Mouse (Mus musculus) neural tube, embryonic 15.5 days (tissue): ENCODE measurements at regions not wholly inside any gene's neighbourhood (a gene's known extent, or its start where the extent isn't known, plus 50 kb on each side); places are given as distances from the start of the nearest gene placed in this dataset.
A peak's percentile ranks its signal among the peaks of the same experiment; 100 is the strongest.

Experiments used
- ATAC-seq: fragments of 200-750 bp; cut with Nextera tagmentation; 2 replicates; pipeline ENCODE4 v1.8.0; 2017; ENCODE audit warnings: mild to moderate bottlenecking, moderate TSS enrichment, moderate library complexity; ENCODE audit not compliant: low FRiP score
- H3K27ac ChIP-seq: fragments of 300-500 bp; sonication (generic); replicated peaks from 2 replicates; pipeline ENCODE4 v1.5.1; 2015; ENCODE audit warnings: mild to moderate bottlenecking, inconsistent platforms
- H3K27me3 ChIP-seq: fragments of 300-500 bp; sonication (generic); replicated peaks from 2 replicates; pipeline ENCODE4 v1.6.1; 2015; ENCODE audit warnings: inconsistent platforms
- H3K36me3 ChIP-seq: fragments of 300-500 bp; sonication (generic); 2 replicates; pipeline ENCODE4 v1.6.1; 2015; ENCODE audit warnings: inconsistent platforms
- H3K4me1 ChIP-seq: fragments of 300-500 bp; sonication (generic); 2 replicates; pipeline ENCODE4 v1.6.1; 2015; ENCODE audit warnings: inconsistent platforms
- H3K4me2 ChIP-seq: fragments of 300-500 bp; sonication (generic); 2 replicates; pipeline ENCODE4 v1.6.1; 2015; ENCODE audit warnings: inconsistent platforms, mild to moderate bottlenecking, moderate library complexity
- H3K4me3 ChIP-seq: fragments of 300-500 bp; sonication (generic); replicated peaks from 2 replicates; pipeline ENCODE4 v1.5.1; 2015; ENCODE audit warnings: mild to moderate bottlenecking, inconsistent platforms
- H3K9ac ChIP-seq: fragments of 300-500 bp; sonication (generic); replicated peaks from 2 replicates; pipeline ENCODE4 v1.6.1; 2015; ENCODE audit warnings: mild to moderate bottlenecking, inconsistent platforms
- H3K9me3 ChIP-seq: fragments of 300-500 bp; sonication (generic); replicated peaks from 2 replicates; pipeline ENCODE4 v1.6.1; 2016; ENCODE audit warnings: inconsistent platforms
- WGBS: fragments of 180-500 bp; shearing (Covaris S2); methylation state at CpG from one replicate; pipeline ENCODE4 v1.1.7; 2015; ENCODE audit warnings: mixed read lengths; 5-methylcytosine and 5-hydroxymethylcytosine counted together

DNA sequence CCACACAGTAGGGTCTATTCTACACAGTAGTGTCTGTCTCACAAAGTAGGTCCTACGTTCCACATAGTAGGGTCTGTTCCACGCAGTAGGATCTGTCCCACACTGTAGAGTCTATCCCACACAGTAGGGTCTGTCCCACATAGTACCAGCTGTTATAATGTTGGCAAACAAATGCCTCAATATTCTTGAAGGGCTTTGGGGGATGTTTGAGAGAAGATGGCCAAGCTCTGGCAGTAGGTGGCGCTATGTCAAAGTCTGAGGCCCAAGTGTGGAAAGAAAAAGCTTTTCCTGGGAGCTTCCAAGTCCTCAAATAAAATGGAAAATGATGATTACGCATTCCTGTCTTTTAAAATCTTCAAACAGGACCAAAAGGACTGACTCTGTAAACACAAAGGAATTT is 125.7 kb downstream of the 9530068E07Rik start:
- ATAC-seq: no peak
- no peak overlapping the region for H3K4me2 ChIP-seq
- H3K4me1 ChIP-seq: peaks cover 9% of the 10 kb centered on the region; the same call in 1 of the 2 replicates
- H3K9me3 ChIP-seq: no peaks in the 10 kb centered on the region
- no peaks in the 10 kb centered on the region for H3K36me3 ChIP-seq
- peaks cover 5% of the 10 kb centered on the region; the same call in 1 of the 2 replicates for H3K27me3 ChIP-seq
- no peak overlapping the region for H3K27ac ChIP-seq
- H3K4me3 ChIP-seq: no peak overlapping the region
- no peak overlapping the region for H3K9ac ChIP-seq
- 45% methylated on average over 4 of the region's 4 CpGs for WGBS

DNA sequence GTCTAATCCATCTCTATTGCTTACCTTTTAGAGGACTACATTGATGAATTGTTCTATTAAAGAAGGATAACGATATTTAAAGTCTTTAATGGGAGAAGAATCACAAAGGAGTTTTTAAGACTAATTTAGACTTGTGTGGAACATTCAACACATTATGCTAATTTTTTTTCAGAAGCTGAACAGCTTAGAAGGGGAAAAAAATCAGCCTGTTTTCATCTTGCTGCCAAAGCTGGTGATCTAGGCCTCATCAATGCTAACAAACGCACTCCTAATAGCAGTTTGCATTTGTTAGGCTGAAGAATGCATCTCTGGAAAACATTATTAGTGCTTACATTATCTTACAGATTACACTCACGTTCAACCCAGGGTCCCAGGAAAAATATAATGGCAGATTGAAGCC is 126.2 kb downstream of the 9530068E07Rik start:
- Histone ChIP-seq H3K36me3 (no peaks in the 10 kb centered on the region), H3K4me3 (no peak overlapping the region), H3K4me1 (peaks cover 9% of the 10 kb centered on the region; the same call in 1 of the 2 replicates), H3K4me2 (no peak overlapping the region), H3K9ac (no peak overlapping the region), H3K27me3 (peaks cover 5% of the 10 kb centered on the region; the same call in 1 of the 2 replicates), H3K27ac (no peak overlapping the region), H3K9me3 (no peaks in the 10 kb centered on the region)
- no peak for ATAC-seq
- WGBS: 57% methylated on average over 3 of the region's 3 CpGs

DNA sequence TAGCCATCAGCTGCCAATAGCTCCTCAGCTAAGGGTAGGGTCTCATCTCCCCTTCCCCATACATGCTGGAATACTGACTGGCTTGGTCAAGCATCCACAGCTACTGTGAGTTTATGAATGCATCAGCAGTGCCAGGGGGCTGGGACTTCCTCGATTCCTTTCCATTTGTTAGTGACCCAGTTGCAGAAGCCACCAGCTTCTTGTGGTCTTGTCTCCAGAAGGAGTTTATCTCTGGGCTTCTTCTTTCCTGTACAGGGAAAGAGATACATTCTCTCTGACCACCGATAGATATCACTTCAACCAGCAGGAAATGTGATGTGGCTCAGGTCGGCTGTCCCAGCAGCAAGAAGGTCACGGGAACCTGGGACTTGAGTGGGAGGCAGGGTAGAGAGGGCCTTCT is 127.0 kb downstream of the 9530068E07Rik start:
- Histone ChIP-seq H3K9me3 (no peaks in the 10 kb centered on the region), H3K4me1 (peaks cover 9% of the 10 kb centered on the region; the same call in 1 of the 2 replicates), H3K4me3 (no peak overlapping the region), H3K36me3 (no peaks in the 10 kb centered on the region), H3K4me2 (no peak overlapping the region), H3K9ac (no peak overlapping the region), H3K27me3 (peaks cover 5% of the 10 kb centered on the region; the same call in 1 of the 2 replicates), H3K27ac (no peak overlapping the region)
- WGBS: 81% methylated on average over 4 of the region's 4 CpGs
- ATAC-seq: no peak

DNA sequence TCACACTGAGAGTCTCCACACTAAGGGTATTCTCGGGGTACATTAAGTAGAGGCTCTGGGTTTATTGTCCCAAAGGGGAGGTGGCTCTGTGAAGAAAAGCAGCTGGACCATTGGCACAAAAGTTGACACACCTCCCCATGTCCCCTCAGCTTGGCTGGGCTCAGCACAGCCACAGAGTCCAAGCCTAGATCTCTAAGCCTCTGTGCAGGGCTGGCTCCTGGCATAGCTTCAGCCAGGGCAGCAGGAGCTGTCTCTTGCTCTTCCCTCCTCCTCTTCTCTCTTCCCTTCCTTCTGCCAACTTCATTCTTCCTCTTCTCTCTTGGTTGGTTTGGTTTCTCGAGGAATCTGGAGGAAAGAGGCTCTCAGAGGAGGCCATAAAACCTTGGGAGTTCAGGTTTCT is 127.4 kb downstream of the 9530068E07Rik start:
- no peak for ATAC-seq
- Histone ChIP-seq H3K27ac (no peak overlapping the region), H3K4me2 (no peak overlapping the region), H3K9me3 (no peaks in the 10 kb centered on the region), H3K36me3 (no peaks in the 10 kb centered on the region), H3K4me1 (peaks cover 9% of the 10 kb centered on the region; the same call in 1 of the 2 replicates), H3K27me3 (peaks cover 5% of the 10 kb centered on the region; the same call in 1 of the 2 replicates), H3K4me3 (no peak overlapping the region), H3K9ac (no peak overlapping the region)
- WGBS: 42% methylated on average over 2 of the region's 2 CpGs

DNA sequence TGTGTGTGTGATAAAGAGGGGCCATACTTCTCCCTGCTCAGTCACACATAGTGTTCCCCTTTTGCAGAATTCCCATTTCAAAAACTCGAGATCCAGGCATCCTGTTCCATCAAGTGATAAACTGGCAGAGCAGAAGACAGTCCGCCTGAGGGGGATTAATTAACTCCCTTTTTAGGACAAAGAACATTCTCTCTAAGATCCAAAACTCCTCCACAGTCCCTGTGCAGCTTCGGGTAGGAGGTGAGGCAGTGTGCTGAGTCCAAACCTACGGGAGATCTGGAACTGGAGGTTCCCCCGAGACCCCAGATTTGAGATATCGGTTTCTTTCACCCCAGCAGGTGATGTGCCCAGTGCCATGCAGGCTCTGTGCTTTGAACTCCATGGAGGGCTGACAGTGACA is 129.2 kb downstream of the 9530068E07Rik start:
- no peak overlapping the region for H3K4me2 ChIP-seq
- no peak overlapping the region for H3K4me3 ChIP-seq
- no peak overlapping the region for H3K27ac ChIP-seq
- no peak for ATAC-seq
- H3K36me3 ChIP-seq: no peaks in the 10 kb centered on the region
- 70% methylated on average over 6 of the region's 6 CpGs for WGBS
- no peaks in the 10 kb centered on the region for H3K9me3 ChIP-seq
- peaks cover 5% of the 10 kb centered on the region; the same call in 1 of the 2 replicates for H3K27me3 ChIP-seq
- no peak overlapping the region for H3K9ac ChIP-seq
- 0 out of 2 replicates have a peak, but pooled peaks cover 3% of the 10 kb centered on the region for H3K4me1 ChIP-seq

DNA sequence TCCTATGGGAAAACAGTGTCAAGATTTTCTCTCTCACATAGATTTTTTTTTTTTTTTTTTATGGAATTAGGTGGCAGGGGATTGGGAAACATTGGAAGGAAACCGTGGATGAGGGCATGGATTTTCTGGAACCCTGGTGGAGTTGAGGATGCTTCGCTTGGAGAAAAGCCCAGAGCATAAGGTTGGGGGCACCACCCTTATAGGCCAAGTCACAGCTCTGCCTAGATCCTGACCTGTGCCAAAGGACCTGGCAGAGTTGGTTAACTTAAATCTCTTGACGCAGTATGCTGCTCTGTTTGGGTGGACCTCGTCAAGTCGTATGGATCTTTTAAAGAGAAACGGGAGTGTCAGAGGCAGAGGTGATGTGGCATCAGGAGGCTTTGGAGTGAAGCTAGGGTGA is 130.1 kb downstream of the 9530068E07Rik start:
- Histone ChIP-seq H3K36me3 (no peaks in the 10 kb centered on the region), H3K27me3 (peaks cover 5% of the 10 kb centered on the region; the same call in 1 of the 2 replicates), H3K4me3 (no peak overlapping the region), H3K9me3 (no peaks in the 10 kb centered on the region), H3K4me1 (0 out of 2 replicates have a peak, but pooled peaks cover 3% of the 10 kb centered on the region), H3K9ac (no peak overlapping the region), H3K27ac (no peak overlapping the region), H3K4me2 (no peak overlapping the region)
- ATAC-seq: no peak
- WGBS: 82% methylated on average over 6 of the region's 6 CpGs

DNA sequence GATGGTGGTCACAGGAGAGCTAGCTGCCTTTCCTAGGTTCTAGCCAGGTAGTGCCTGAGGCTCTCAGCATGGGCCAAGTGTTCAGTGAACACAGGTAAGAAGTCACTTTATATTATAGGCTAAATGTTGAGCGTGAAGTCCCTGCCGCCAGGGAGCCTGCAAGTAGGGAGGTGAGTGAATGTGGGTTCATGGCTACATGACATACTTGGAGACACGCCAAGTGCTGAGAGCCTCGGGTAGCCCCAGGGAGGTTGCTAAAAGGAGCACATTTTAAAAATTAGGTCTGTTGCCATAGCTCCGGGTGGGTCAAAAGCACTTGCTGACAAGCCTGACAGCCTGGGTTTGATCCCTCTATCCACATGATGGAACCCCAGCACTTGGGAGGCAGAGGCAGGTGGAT is 137.2 kb downstream of the 9530068E07Rik start:
- peaks cover 21% of the 10 kb centered on the region for H3K27me3 ChIP-seq
- H3K4me2 ChIP-seq: no peak overlapping the region
- no peak overlapping the region for H3K27ac ChIP-seq
- no peak for ATAC-seq
- H3K4me3 ChIP-seq: no peak overlapping the region
- WGBS: 60% methylated on average over 5 of the region's 5 CpGs
- no peak overlapping the region for H3K9ac ChIP-seq
- H3K36me3 ChIP-seq: no peaks in the 10 kb centered on the region
- no peaks in the 10 kb centered on the region for H3K9me3 ChIP-seq
- peaks cover 8% of the 10 kb centered on the region for H3K4me1 ChIP-seq

DNA sequence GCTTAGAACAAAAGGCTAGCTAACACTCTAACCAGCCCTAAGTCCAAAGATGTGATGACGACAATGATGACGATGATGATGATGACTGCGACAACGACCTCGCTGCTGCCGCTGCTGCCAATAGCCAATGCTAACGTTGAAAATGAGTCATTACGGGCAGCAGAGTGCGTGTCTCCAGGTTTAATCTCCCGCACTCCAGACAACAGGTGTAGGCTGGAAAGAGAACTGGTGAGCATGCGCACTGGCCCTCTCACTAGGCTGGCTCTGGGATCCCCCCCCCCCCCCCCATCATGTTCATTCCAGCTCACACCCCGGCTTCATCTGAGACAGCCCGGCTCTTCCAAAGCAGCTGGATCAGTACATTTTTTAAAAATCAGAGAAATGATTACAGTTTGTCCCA is 138.4 kb downstream of the 9530068E07Rik start:
- H3K4me1 ChIP-seq: peaks cover 8% of the 10 kb centered on the region
- no peak for ATAC-seq
- 50% methylated on average over 13 of the region's 13 CpGs for WGBS
- no peaks in the 10 kb centered on the region for H3K36me3 ChIP-seq
- peak overlapping the region; percentile 13; the same call in 1 of the 2 replicates for H3K4me2 ChIP-seq
- no peak overlapping the region for H3K4me3 ChIP-seq
- H3K27me3 ChIP-seq: peaks cover 24% of the 10 kb centered on the region
- no peak overlapping the region for H3K27ac ChIP-seq
- no peaks in the 10 kb centered on the region for H3K9me3 ChIP-seq
- H3K9ac ChIP-seq: no peak overlapping the region

DNA sequence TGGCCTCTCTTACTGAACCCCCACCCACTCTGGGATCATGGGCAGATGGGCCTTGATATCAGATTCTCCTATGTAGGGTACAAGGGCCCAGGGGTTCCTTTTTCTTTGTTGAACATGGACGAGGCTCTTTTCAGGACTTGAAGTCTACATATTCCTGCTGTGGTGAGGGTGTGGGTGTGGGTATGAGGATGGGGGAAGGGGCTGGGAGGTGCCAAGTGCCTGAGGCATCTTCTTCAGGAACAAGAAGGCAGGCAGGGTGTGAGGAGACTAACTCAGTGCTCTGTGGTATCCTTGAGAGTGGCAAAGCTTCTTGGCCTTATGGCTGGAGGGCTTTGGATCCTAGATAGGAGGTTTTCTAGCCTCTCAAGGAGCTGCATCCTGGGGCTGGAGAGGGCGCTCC is 140.0 kb downstream of the 9530068E07Rik start:
- no peak for ATAC-seq
- Histone ChIP-seq H3K4me2 (no peak overlapping the region), H3K27me3 (peaks cover 24% of the 10 kb centered on the region), H3K36me3 (no peaks in the 10 kb centered on the region), H3K4me1 (peaks cover 18% of the 10 kb centered on the region), H3K27ac (no peak overlapping the region), H3K9me3 (no peaks in the 10 kb centered on the region), H3K4me3 (no peak overlapping the region), H3K9ac (no peak overlapping the region)
- WGBS: 81% methylated on average over 2 of the region's 2 CpGs

DNA sequence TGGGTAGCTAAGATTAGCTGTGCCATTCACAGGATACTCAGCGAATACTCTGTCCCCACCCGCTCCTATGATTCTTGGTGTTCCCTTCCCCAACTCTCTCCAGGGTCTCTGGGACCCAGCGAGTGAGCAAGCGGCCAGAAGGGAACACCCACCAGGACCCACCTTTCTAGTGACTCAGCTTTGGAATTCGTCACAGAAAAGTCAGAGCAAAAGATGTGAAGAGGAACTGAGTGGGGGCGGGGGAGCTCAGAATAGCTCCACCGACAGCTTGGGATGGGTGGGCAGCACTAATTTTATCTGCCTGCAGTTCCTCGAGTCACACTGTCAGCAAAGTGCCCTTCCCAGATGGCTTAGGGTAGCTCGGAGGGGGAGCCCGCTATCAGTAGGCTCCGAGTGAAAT is 140.6 kb downstream of the 9530068E07Rik start:
- H3K4me2 ChIP-seq: no peak overlapping the region
- no peak for ATAC-seq
- H3K4me3 ChIP-seq: no peak overlapping the region
- H3K4me1 ChIP-seq: peaks cover 21% of the 10 kb centered on the region
- 81% methylated on average over 11 of the region's 11 CpGs for WGBS
- peaks cover 24% of the 10 kb centered on the region for H3K27me3 ChIP-seq
- no peaks in the 10 kb centered on the region for H3K36me3 ChIP-seq
- no peak overlapping the region for H3K27ac ChIP-seq
- no peaks in the 10 kb centered on the region for H3K9me3 ChIP-seq
- H3K9ac ChIP-seq: no peak overlapping the region

DNA sequence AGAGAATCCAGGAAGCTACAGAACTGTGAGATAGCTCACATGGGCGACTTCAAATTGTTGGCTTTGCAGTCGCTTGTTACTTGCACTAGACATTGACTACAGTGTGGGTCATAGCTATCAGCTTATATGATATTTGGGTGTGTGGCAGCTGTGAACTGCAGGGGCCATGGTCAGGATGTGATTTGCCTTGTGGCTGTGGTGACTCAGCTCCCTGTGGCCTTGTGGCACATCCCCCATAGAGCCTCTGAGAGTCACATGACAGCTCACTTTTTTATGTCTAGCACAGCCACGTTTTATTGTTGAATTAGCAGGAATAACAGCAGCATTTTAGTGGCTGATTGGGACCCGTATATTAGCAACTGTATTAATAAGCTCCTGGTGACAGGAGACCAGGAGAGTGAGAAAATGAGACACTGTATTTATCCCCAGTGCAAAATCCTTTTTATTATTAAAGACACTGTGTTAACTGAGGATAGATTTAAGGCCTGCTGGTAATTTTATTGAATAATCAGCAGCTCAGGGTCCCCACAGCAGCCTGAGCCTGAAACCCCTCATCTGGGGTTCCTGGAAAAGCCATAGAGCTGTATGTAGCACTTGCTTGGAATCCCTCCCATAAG is 141.7 kb downstream of the 9530068E07Rik start:
- H3K27ac ChIP-seq: no peak overlapping the region
- H3K4me2 ChIP-seq: no peak overlapping the region
- WGBS: 58% methylated on average over 4 of the region's 4 CpGs
- no peaks in the 10 kb centered on the region for H3K9me3 ChIP-seq
- H3K27me3 ChIP-seq: peaks cover 19% of the 10 kb centered on the region
- ATAC-seq: peak; percentile 28; the same call in 1 of the 2 replicates
- H3K4me1 ChIP-seq: peaks cover 21% of the 10 kb centered on the region
- H3K9ac ChIP-seq: no peak overlapping the region
- no peak overlapping the region for H3K4me3 ChIP-seq
- no peaks in the 10 kb centered on the region for H3K36me3 ChIP-seq

DNA sequence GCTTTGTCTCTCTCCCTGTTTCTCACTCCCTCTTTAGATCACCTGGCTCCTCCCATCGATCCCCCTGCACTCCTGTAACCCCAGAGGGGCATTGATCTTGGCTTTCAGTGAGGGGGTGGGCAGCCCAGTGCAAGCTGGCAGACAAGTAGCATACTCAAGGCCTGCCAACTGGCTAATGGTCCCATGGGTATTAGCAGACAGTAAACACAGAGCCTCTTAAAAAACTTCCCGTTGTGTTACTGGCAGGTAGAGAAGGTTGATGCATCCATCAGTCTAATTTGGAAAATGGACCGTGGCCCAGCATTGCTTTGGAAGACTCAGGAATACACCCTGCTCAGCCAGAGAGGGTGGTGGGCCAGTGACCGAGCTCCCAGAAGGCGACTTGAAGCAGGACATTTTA is 145.0 kb downstream of the 9530068E07Rik start:
- peaks cover 21% of the 10 kb centered on the region for H3K4me1 ChIP-seq
- peak; percentile 41; the same call in 1 of the 2 replicates for ATAC-seq
- H3K27me3 ChIP-seq: peaks cover 11% of the 10 kb centered on the region
- H3K4me2 ChIP-seq: no peak overlapping the region
- H3K4me3 ChIP-seq: no peak overlapping the region
- no peaks in the 10 kb centered on the region for H3K9me3 ChIP-seq
- no peak overlapping the region for H3K9ac ChIP-seq
- H3K27ac ChIP-seq: no peak overlapping the region
- WGBS: 54% methylated on average over 5 of the region's 5 CpGs
- H3K36me3 ChIP-seq: no peaks in the 10 kb centered on the region
